Mouse (Mus musculus) hindbrain, embryonic 16.5 days (tissue): Measurements from ENCODE around the gene Eqtn. TPM values are rescaled to one million over a fixed set of nuclear protein-coding genes. Genes with fewer than 3 reads are reported as not detected.

Experiments
- ATAC-seq: fragments of 200-750 bp; cut with Nextera tagmentation; 2 replicates; pipeline ENCODE4 v1.8.0; 2017; ENCODE audit warnings: moderate TSS enrichment, moderate library complexity
- H3K27ac ChIP-seq: fragments of 300-500 bp; sonication (generic); 2 replicates; pipeline ENCODE4 v1.5.1; 2014; ENCODE audit warnings: low read depth, mild to moderate bottlenecking, control low read depth, low read length, moderate library complexity
- H3K27me3 ChIP-seq: fragments of 300-500 bp; sonication (generic); replicated peaks from 2 replicates; pipeline ENCODE4 v1.6.1; 2014; ENCODE audit warnings: low read length; ENCODE audit not compliant: control insufficient read depth, insufficient read depth
- H3K36me3 ChIP-seq: fragments of 300-500 bp; sonication (generic); 2 replicates; pipeline ENCODE4 v1.6.1; 2014; ENCODE audit warnings: mild to moderate bottlenecking, low read length, moderate library complexity, mixed read lengths; ENCODE audit not compliant: control insufficient read depth, insufficient read depth
- H3K4me1 ChIP-seq: fragments of 300-500 bp; sonication (generic); 2 replicates; pipeline ENCODE4 v1.6.1; 2014; ENCODE audit warnings: low read depth, low read length; ENCODE audit not compliant: control insufficient read depth, insufficient read depth
- H3K4me2 ChIP-seq: fragments of 300-500 bp; sonication (generic); 2 replicates; pipeline ENCODE4 v1.6.1; 2014; ENCODE audit warnings: mild to moderate bottlenecking, low read length, control low read depth, moderate library complexity
- H3K4me3 ChIP-seq: fragments of 300-500 bp; sonication (generic); 2 replicates; pipeline ENCODE4 v1.5.1; 2014; ENCODE audit warnings: mild to moderate bottlenecking, low read length, control low read depth, moderate library complexity
- H3K9ac ChIP-seq: fragments of 300-500 bp; sonication (generic); 2 replicates; pipeline ENCODE4 v1.6.1; 2014; ENCODE audit warnings: low read depth, mild to moderate bottlenecking, control low read depth, low read length, moderate library complexity
- H3K9me3 ChIP-seq: fragments of 300-500 bp; sonication (generic); 2 replicates; pipeline ENCODE4 v1.6.1; 2014; ENCODE audit warnings: mild to moderate bottlenecking, low read length, moderate library complexity; ENCODE audit not compliant: control insufficient read depth
- WGBS: fragments of 180-500 bp; shearing (Covaris S2); extraction: QIAGEN DNeasy Blood & Tissue Kit; methylation state at CpG from one replicate; pipeline ENCODE4 v1.1.7; 2014; 5-methylcytosine and 5-hydroxymethylcytosine counted together
- polyA plus RNA-seq: library from polyadenylated mRNA; unstranded; fragments of >200 nt; fragmentation: Nextera tagmentation; extraction: Ambion mirVana; gene quantifications from 2 replicates; pipeline ENCODE4 v1.2.1, GENCODE M21; 2015

Eqtn gene
- 0.15 and 0.19 TPM in 2 replicates for polyA plus RNA-seq

GRCm38 (mm10) chr4:94928743-94929142 lies at the start of gene Eqtn:
Gene Eqtn, minus strand, starts transcription at chr4:94928843.
- H3K9me3 ChIP-seq, result no peaks in the 10 kb centered on the region
- no peak within 1 kb of the TSS for H3K4me3 ChIP-seq
- ATAC-seq, result no peak

GRCm38 (mm10) chr4:94973321-94973720 lies 44.7 kb upstream of the Eqtn start:
- H3K27me3 ChIP-seq, result no peaks in the 10 kb centered on the region
- H3K4me1 ChIP-seq, result peaks cover 12% of the 10 kb centered on the region
- 89% methylated on average over 2 of the region's 2 CpGs for WGBS
- no peaks in the 10 kb centered on the region for H3K9me3 ChIP-seq
- no peak overlapping the region for H3K9ac ChIP-seq
- H3K4me3 ChIP-seq, result no peak overlapping the region
- H3K27ac ChIP-seq, result no peak overlapping the region
- no peak overlapping the region for H3K4me2 ChIP-seq
- no peak for ATAC-seq
- H3K36me3 ChIP-seq, result peaks cover 8% of the 10 kb centered on the region; the same call in 1 of the 2 replicates

More at GRCm38 (mm10) chr4:94928743-94929142, at the start of gene Eqtn:
- H3K36me3 ChIP-seq, result no peaks in the 10 kb centered on the region
- no peak within 1 kb of the TSS for H3K27ac ChIP-seq
- no peak within 1 kb of the TSS for H3K4me2 ChIP-seq
- no peaks in the 10 kb centered on the region for H3K27me3 ChIP-seq
- no peaks in the 10 kb centered on the region for H3K4me1 ChIP-seq
- no peak within 1 kb of the TSS for H3K9ac ChIP-seq

GRCm38 (mm10) chr4:94952773-94953172 lies 24.1 kb upstream of the Eqtn start:
- 90% methylated on average over 3 of the region's 3 CpGs for WGBS

GRCm38 (mm10) chr4:94941221-94941855 lies 12.7 kb upstream of the Eqtn start:
- H3K4me2 ChIP-seq, result no peak overlapping the region
- no peaks in the 10 kb centered on the region for H3K9me3 ChIP-seq
- H3K4me3 ChIP-seq, result no peak overlapping the region
- H3K27me3 ChIP-seq, result no peaks in the 10 kb centered on the region
- H3K4me1 ChIP-seq, result no peaks in the 10 kb centered on the region
- WGBS, result 81% methylated on average over 11 of the region's 11 CpGs
- H3K27ac ChIP-seq, result no peak overlapping the region
- H3K9ac ChIP-seq, result no peak overlapping the region
- H3K36me3 ChIP-seq, result peaks cover 12% of the 10 kb centered on the region
- ATAC-seq, result no peak

More at GRCm38 (mm10) chr4:94952773-94953172, 24.1 kb upstream of the Eqtn start:
- H3K4me3 ChIP-seq, result no peak overlapping the region
- H3K9me3 ChIP-seq, result no peaks in the 10 kb centered on the region
- H3K9ac ChIP-seq, result no peak overlapping the region
- H3K27ac ChIP-seq, result no peak overlapping the region
- H3K4me1 ChIP-seq, result no peaks in the 10 kb centered on the region
- H3K36me3 ChIP-seq, result peaks cover 21% of the 10 kb centered on the region
- no peak overlapping the region for H3K4me2 ChIP-seq
- no peaks in the 10 kb centered on the region for H3K27me3 ChIP-seq
- ATAC-seq, result no peak

- no peaks in the 10 kb centered on the region for H3K36me3 ChIP-seq
- no peak overlapping the region for H3K9ac ChIP-seq
- H3K9me3 ChIP-seq, result no peaks in the 10 kb centered on the region
- no peak overlapping the region for H3K4me3 ChIP-seq
- H3K4me2 ChIP-seq, result no peak overlapping the region
- WGBS, result 79% methylated on average over 3 of the region's 3 CpGs
- no peak overlapping the region for H3K27ac ChIP-seq
- no peaks in the 10 kb centered on the region for H3K27me3 ChIP-seq
- no peak for ATAC-seq
- H3K4me1 ChIP-seq, result no peaks in the 10 kb centered on the region
Observed at GRCm38 (mm10) chr4:94901780-94902179, 26.9 kb downstream of the Eqtn start.

- H3K27ac ChIP-seq, result no peak overlapping the region
- H3K4me3 ChIP-seq, result no peak overlapping the region
- WGBS, result 21% methylated on average over 2 of the region's 2 CpGs
- H3K4me2 ChIP-seq, result no peak overlapping the region
- no peaks in the 10 kb centered on the region for H3K36me3 ChIP-seq
- no peak for ATAC-seq
- no peak overlapping the region for H3K9ac ChIP-seq
- H3K27me3 ChIP-seq, result no peaks in the 10 kb centered on the region
- no peaks in the 10 kb centered on the region for H3K9me3 ChIP-seq
- H3K4me1 ChIP-seq, result no peaks in the 10 kb centered on the region
Observed at GRCm38 (mm10) chr4:94900744-94901143, 27.9 kb downstream of the Eqtn start.

Other genes with a start within 250 kb of the Eqtn start
- 8.5 and 12.1 TPM in 2 replicates for gene Tek, start 189.6 kb downstream of the Eqtn start, polyA plus RNA-seq
- 22.4 and 22.5 TPM in 2 replicates for gene Mysm1, start 50.3 kb upstream of the Eqtn start, polyA plus RNA-seq
- 62.9 and 63.7 TPM in 2 replicates for gene Jun, start 123.4 kb upstream of the Eqtn start, polyA plus RNA-seq